Mouse (Mus musculus) G1E (cell line): ENCODE data around the gene Cul5. TPM values are rescaled to one million over a fixed set of nuclear protein-coding genes. Genes with fewer than 3 reads are reported as not detected.

ENCODE experiments used
- ATAC-seq: 2 replicates; pipeline ENCODE4 v1.8.0; 2016; ENCODE audit warnings: mild to moderate bottlenecking; ENCODE audit not compliant: insufficient number of reproducible peaks, poor library complexity, low FRiP score, severe bottlenecking; ENCODE audit errors: extremely low read depth
- DNase-seq: peaks from one replicate; pipeline ENCODE4 v3.0.0; 2012; ENCODE audit warnings: low spot score
- H3K27me3 ChIP-seq: 2 replicates; pipeline ENCODE4 v1.6.1; 2012; ENCODE audit warnings: mild to moderate bottlenecking, low read length, inconsistent platforms; ENCODE audit not compliant: insufficient read depth
- H3K36me3 ChIP-seq: replicated peaks from 2 replicates; pipeline ENCODE3; 2012; ENCODE audit warnings: mild to moderate bottlenecking, inconsistent platforms
- H3K4me1 ChIP-seq: 2 replicates; pipeline ENCODE4 v1.6.1; 2012; ENCODE audit warnings: low read depth, low read length, inconsistent platforms, mixed read lengths; ENCODE audit not compliant: insufficient read depth
- H3K4me3 ChIP-seq: 2 replicates; pipeline ENCODE4 v1.5.1; 2012; ENCODE audit warnings: low read depth, mild to moderate bottlenecking, inconsistent platforms, low read length, moderate library complexity, mixed read lengths
- H3K9me3 ChIP-seq: replicated peaks from 2 replicates; pipeline ENCODE4 v1.6.1; 2012; ENCODE audit warnings: inconsistent platforms
- CTCF ChIP-seq: IDR thresholded peaks from 2 replicates; pipeline ENCODE4 v1.5.1; 2012; ENCODE audit warnings: low read depth, low read length, inconsistent platforms, mixed read lengths
- GATA1 ChIP-seq: IDR thresholded peaks from 2 replicates; pipeline ENCODE4 v1.6.1; 2012; ENCODE audit warnings: borderline replicate concordance, low read length, inconsistent platforms, mixed read lengths
- GATA2 ChIP-seq: IDR thresholded peaks from 2 replicates; pipeline ENCODE4 v1.6.1; 2012; ENCODE audit warnings: low read depth, low read length, inconsistent platforms, borderline replicate concordance
- POLR2AphosphoS5 ChIP-seq: IDR thresholded peaks from 2 replicates; pipeline ENCODE4 v1.6.1; 2012; ENCODE audit warnings: low read depth, low read length, inconsistent platforms; ENCODE audit not compliant: insufficient replicate concordance
- TAL1 ChIP-seq: conservative IDR thresholded peaks from 2 replicates; pipeline ENCODE4 v1.6.1; 2012; ENCODE audit warnings: low read depth, low read length, inconsistent platforms, mixed read lengths
- polyA plus RNA-seq: library from polyadenylated mRNA; stranded (reverse); fragments of >175 nt; gene quantifications from 2 replicates; pipeline ENCODE4 v1.2.3, GENCODE M21; 2012
- total RNA-seq, 2 experiments: library from RNA; stranded (forward) in 1 of 2; stranded (reverse) in 1 of 2; fragments of 200-1000 nt in 1 of 2; fragments of >200 nt in 1 of 2; fragmentation: Nextera tagmentation in 1 of 2; gene quantifications; 2 replicates each; pipeline ENCODE4 v1.2.3; 2014 to 2017

The Cul5 gene
- total and polyA plus RNA-seq, 3 experiments = 6.5 to 60.9 (median 44.8) TPM

GRCm38 (mm10) chr9:53609968-53610781 lies 59.6 kb downstream of the Cul5 start, which contains the start of gene Acat1:
Gene Acat1 (minus strand): TSS chr9:53610382.
- no peaks in the 10 kb centered on the region for H3K27me3 ChIP-seq
- peak within 1 kb of the TSS; percentile 78 for H3K4me3 ChIP-seq
- TF ChIP-seq GATA1 = no peak
- no peak for TF ChIP-seq POLR2AphosphoS5
- no peaks in the 10 kb centered on the region for H3K9me3 ChIP-seq
- ATAC-seq (peak; percentile 89), DNase-seq (peak; percentile 87)
- H3K36me3 ChIP-seq = peaks cover 37% of the 10 kb centered on the region
- H3K4me1 ChIP-seq = peaks cover 14% of the 10 kb centered on the region

- H3K4me1 ChIP-seq = peaks cover 19% of the 10 kb centered on the region
- no peak for TF ChIP-seq GATA2
- TF ChIP-seq CTCF = no peak
- TF ChIP-seq GATA1 = no peak
- TF ChIP-seq POLR2AphosphoS5 = no peak
- TF ChIP-seq TAL1 = no peak
- ATAC-seq (no peak), DNase-seq (no peak)
- no peaks in the 10 kb centered on the region for H3K9me3 ChIP-seq
- peaks cover 38% of the 10 kb centered on the region for H3K36me3 ChIP-seq
- no peaks in the 10 kb centered on the region for H3K27me3 ChIP-seq
- peak overlapping the region; percentile 78 for H3K4me3 ChIP-seq
These were observed 60.4 kb downstream of the Cul5 start for GRCm38 (mm10) chr9:53609306-53609967.

GRCm38 (mm10) chr9:53607816-53608215 lies 62.0 kb downstream of the Cul5 start:
- Histone ChIP-seq H3K27me3 (no peaks in the 10 kb centered on the region), H3K9me3 (no peaks in the 10 kb centered on the region), H3K4me1 (peaks cover 29% of the 10 kb centered on the region), H3K36me3 (peaks cover 35% of the 10 kb centered on the region), H3K4me3 (no peak overlapping the region)
- TF ChIP-seq GATA1 (no peak), GATA2 (no peak), CTCF (no peak), POLR2AphosphoS5 (no peak), TAL1 (no peak)
- no peak for ATAC-seq
- DNase-seq = no peak

- no peak for ATAC-seq
- Histone ChIP-seq H3K4me3 (no peak overlapping the region), H3K4me1 (peaks cover 29% of the 10 kb centered on the region), H3K36me3 (peaks cover 36% of the 10 kb centered on the region), H3K9me3 (no peaks in the 10 kb centered on the region), H3K27me3 (no peaks in the 10 kb centered on the region)
- TF ChIP-seq GATA1 = no peak
- TF ChIP-seq GATA2 = no peak
- TF ChIP-seq POLR2AphosphoS5 = no peak
- TF ChIP-seq CTCF = no peak
- no peak for TF ChIP-seq TAL1
- no peak for DNase-seq
These were observed 62.6 kb downstream of the Cul5 start for GRCm38 (mm10) chr9:53607192-53607591.

GRCm38 (mm10) chr9:53604954-53605353 lies 64.9 kb downstream of the Cul5 start:
- Histone ChIP-seq H3K9me3 (no peaks in the 10 kb centered on the region), H3K27me3 (no peaks in the 10 kb centered on the region), H3K4me1 (peaks cover 24% of the 10 kb centered on the region), H3K4me3 (no peak overlapping the region; the same call in 1 of the 2 replicates), H3K36me3 (peaks cover 43% of the 10 kb centered on the region)
- DNase-seq = no peak
- ATAC-seq = no peak
- TF ChIP-seq POLR2AphosphoS5 (no peak), CTCF (no peak), GATA1 (no peak), GATA2 (no peak)

GRCm38 (mm10) chr9:53603849-53604248 lies 66.0 kb downstream of the Cul5 start:
- no peak for ATAC-seq
- DNase-seq = no peak
- Histone ChIP-seq H3K36me3 (peaks cover 49% of the 10 kb centered on the region), H3K27me3 (no peaks in the 10 kb centered on the region), H3K9me3 (no peaks in the 10 kb centered on the region), H3K4me1 (peaks cover 20% of the 10 kb centered on the region), H3K4me3 (no peak overlapping the region)
- TF ChIP-seq GATA2 (no peak), POLR2AphosphoS5 (no peak), CTCF (no peak), TAL1 (no peak), GATA1 (no peak)
